Mouse (Mus musculus) layer of hippocampus, postnatal 14 days (tissue): ENCODE results near the gene Birc5. TPM values are rescaled to one million over a fixed set of nuclear protein-coding genes. Genes with fewer than 3 reads are reported as not detected.

Experiments
- DNase-seq, 2 experiments: peaks; one replicate each; pipeline ENCODE4 v3.0.0; 2021 to 2022; ENCODE audit warnings: low spot score in 2 of 2, mixed read lengths in 1 of 2
- total RNA-seq, 2 experiments: library from RNA; stranded (reverse); gene quantifications; 2 replicates each; pipeline ENCODE4 v1.2.3; 2021

Gene Birc5
- total RNA-seq, 2 experiments from 2014 or later = 2.1 to 3.4 TPM

GRCm38 (mm10) chr11:117880977-117881358 is 31.9 kb downstream of the Birc5 start:
- DNase-seq = no peak

- DNase-seq = no peak
Observed at GRCm38 (mm10) chr11:117881787-117882186, 32.7 kb downstream of the Birc5 start.

- no peak for DNase-seq
Observed at GRCm38 (mm10) chr11:117882208-117882607, 33.2 kb downstream of the Birc5 start.

GRCm38 (mm10) chr11:117886000-117886399 is 36.9 kb downstream of the Birc5 start:
- no peak for DNase-seq

GRCm38 (mm10) chr11:117888168-117888852 is 39.3 kb downstream of the Birc5 start:
- no peak for DNase-seq

GRCm38 (mm10) chr11:117888853-117889822 is 40.1 kb downstream of the Birc5 start:
- DNase-seq = no peak

- no peak for DNase-seq
Observed at GRCm38 (mm10) chr11:117889887-117890340, 40.9 kb downstream of the Birc5 start.

GRCm38 (mm10) chr11:117890519-117891282 is 41.6 kb downstream of the Birc5 start:
- DNase-seq = no peak

GRCm38 (mm10) chr11:117891581-117892175 is 42.6 kb downstream of the Birc5 start:
- no peak for DNase-seq

GRCm38 (mm10) chr11:117892199-117892598 is 43.1 kb downstream of the Birc5 start:
- DNase-seq = no peak

- no peak for DNase-seq
Observed at GRCm38 (mm10) chr11:117894676-117895075, 45.6 kb downstream of the Birc5 start.

GRCm38 (mm10) chr11:117896533-117896932 is 47.5 kb downstream of the Birc5 start:
- DNase-seq = no peak

- no peak for DNase-seq
Observed at GRCm38 (mm10) chr11:117902282-117902681, 53.2 kb downstream of the Birc5 start.

GRCm38 (mm10) chr11:117904442-117904841 is 55.4 kb downstream of the Birc5 start:
- DNase-seq = no peak

Other genes starting within 250 kb of the Birc5 start
- 10 to 100 TPM; 61.8 to 67.9 TPM for gene Tnrc6c, start 195.0 kb upstream of the Birc5 start, total RNA-seq
- 1 to 10 TPM in 1 of 2 experiments, under 1 TPM in 1; 0.88 to 1.6 TPM for gene Tmc8, start 67.2 kb upstream of the Birc5 start, total RNA-seq
- 1 to 10 TPM; 4.9 to 6.3 TPM for gene Tmc6, start 67.1 kb upstream of the Birc5 start, total RNA-seq
- gene 6030468B19Rik, start 51.6 kb upstream of the Birc5 start, total RNA-seq = under 1 TPM in 1 of 2 experiments, not detected in 1; 0.51 TPM
- 1 to 10 TPM; 2.8 to 3.2 TPM for gene Gm20708, start 39.6 kb upstream of the Birc5 start, total RNA-seq
- gene Syngr2, start 39.6 kb upstream of the Birc5 start, total RNA-seq = 10 to 100 TPM; 15.2 to 15.4 TPM
- 1 to 10 TPM; 4.2 to 4.5 TPM for gene Afmid, start 23.3 kb upstream of the Birc5 start, total RNA-seq
- gene Tk1, start 23.2 kb upstream of the Birc5 start, total RNA-seq = 1 to 10 TPM; 1.6 to 3.3 TPM
- gene Tmem235, start 11.5 kb downstream of the Birc5 start, total RNA-seq = not detected
- gene Tha1, start 24.2 kb downstream of the Birc5 start, total RNA-seq = 1 to 10 TPM; 3.1 to 3.5 TPM
- gene Socs3, start 120.8 kb downstream of the Birc5 start, total RNA-seq = 1 to 10 TPM; 2.1 to 3.2 TPM
- 10 to 100 TPM; 65.4 to 66.9 TPM for gene Pgs1, start 137.0 kb downstream of the Birc5 start, total RNA-seq